Mouse (Mus musculus): ENCODE data around the gene Smad5. TPM values are rescaled to one million over a fixed set of nuclear protein-coding genes. Genes with fewer than 3 reads are reported as not detected.

The Smad5 gene
- polyA plus RNA-seq (2012; rRNA removed): 2.2 and 3.4 TPM in 2 replicates

DNA sequence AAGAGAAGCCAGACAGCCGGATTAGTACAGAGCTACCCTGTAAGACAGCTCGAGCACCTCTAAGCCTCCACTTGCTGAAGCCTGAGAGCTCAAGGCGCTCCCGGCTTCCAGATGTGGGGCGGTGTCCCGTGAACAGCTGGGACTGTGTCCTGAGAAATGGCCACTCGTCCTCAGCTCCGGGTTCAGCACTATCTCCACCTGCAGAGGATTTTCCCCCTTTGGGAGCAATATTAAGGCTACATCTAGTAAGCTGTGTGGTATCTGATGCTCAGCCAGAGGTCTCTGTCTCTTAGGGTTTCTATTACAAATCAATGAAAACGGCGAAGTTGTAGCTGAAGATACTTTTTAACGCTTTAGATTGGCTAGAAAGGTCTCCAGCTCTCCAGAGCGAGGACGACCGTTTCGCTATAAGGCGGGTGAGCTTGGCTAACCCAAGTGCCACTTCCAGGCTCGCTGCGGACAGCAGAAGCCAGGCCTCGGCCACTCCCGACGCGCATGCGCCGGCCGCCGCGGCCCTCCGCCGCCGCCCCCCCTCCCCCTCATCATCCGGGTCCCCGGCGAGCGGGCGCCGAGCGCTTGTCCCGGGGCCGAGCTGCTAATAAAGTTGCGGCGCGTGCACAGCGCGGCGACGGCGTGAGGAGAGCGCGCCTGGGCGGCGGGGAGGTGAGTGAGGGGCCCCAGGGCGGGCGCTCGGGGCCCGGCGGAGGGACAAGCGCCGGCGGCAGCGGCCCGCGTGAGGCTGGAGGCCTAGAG, at the start of gene Smad5:
Smad5 (plus strand) TSS at position 542 of the 753 bp plus-strand sequence.

DNA sequence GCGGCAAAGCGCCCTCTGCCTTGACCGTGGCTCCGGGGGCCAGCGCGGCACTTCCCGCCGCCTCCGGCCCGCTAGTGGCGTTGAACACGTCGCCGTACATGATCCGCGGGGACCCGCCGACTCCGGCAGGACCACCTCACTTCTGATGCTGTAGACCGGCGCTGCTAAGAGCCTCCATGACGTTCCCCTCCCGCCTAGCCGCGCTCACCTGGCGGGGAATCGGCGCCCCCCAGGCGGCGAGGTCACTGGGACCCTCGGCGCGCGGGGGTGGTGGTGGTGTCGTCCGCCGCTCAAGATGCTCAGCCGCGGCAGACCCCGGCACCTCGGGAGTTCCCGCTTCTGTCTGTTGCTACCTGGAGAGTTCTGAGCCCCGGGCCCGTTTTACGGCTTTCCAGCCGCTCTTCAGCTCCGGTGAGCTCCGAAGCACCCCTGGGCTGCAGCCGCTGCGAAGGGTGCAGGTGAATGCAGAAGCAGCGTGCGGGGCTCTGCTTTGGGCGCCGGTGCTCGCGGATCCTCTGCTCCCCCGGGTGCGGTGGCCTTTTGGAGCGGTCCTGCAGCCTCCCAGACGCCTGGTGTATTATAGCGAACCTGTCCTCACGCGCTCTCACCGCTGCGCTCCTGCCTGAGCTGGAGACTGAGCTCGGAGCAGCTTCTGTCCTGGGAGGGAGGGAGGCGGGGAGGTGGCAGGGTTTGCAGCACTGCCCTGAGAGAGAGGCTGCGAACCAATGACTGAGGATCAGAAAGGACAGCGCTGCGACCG, 50.6 kb downstream of the Smad5 start, which contains the start of gene Gm45623:
Gm45623 (minus strand) TSS at position 636 of the 760 bp plus-strand sequence.

Other genes starting within 250 kb of the Smad5 start
- not detected in 2 replicates for gene Il9, start 220.8 kb upstream of the Smad5 start, polyA plus RNA-seq (2012; rRNA removed)
- gene Fbxl21, start 180.5 kb upstream of the Smad5 start, polyA plus RNA-seq (2012; rRNA removed): 0.14 and 0.24 TPM in 2 replicates
- not detected in 2 replicates for gene Lect2, start 154.5 kb upstream of the Smad5 start, polyA plus RNA-seq (2012; rRNA removed)
- 84.4 and 134 TPM in 2 replicates for gene Tgfbi, start 93.5 kb upstream of the Smad5 start, polyA plus RNA-seq (2012; rRNA removed)
- gene Gm45623, start 50.8 kb downstream of the Smad5 start, polyA plus RNA-seq (2012; rRNA removed): 1.1 and 1.3 TPM in 2 replicates
- not detected in 2 replicates for gene Trpc7, start 193.0 kb downstream of the Smad5 start, polyA plus RNA-seq (2012; rRNA removed)